Mouse (Mus musculus) retina, postnatal 7 days (tissue): Measurements from ENCODE around the gene Efna5.

Experiments used
- DNase-seq: peaks from one replicate; pipeline ENCODE4 v3.0.0-alpha.2; 2012; ENCODE audit warnings: low read depth, low spot score

Efna5 gene

DNA sequence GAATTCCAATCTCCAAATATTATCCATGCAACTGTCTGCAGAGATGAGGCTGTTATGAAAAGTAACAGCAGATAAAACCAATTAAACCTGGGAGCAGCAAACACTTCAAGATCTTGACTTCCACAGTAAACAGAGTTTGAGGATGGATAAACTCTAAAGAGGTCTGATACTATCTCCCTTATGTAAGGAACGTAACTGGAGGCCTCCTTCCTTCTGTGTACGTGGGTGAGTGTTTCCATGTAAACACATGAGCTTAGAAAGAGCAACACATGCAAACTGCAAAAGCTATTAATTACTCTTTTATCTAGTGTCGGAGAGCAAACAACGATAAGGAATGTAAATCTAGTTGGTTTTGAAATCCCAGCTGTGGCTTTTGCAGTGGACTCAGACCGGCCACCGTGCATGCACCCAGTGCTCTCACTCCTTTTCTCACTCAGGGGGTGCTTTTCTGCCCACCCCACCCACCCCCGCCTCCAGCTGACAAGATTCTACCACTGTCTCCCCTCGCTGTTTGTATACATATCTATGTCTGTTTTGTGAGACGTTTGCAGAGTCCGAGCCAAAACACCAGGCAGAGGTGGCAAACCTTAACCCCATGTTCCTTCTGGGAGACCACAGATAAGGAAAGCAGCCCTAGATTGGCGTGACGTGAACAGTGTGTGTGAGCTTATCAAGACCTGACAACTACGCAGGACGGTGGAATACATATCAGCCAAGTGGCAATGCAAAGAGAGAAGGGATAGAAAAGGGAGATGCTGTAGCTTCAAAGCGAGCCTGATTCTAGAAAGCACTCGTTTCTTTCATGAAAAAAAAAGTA, 132.1 kb downstream of the Efna5 start:
- DNase-seq = no peak

DNA sequence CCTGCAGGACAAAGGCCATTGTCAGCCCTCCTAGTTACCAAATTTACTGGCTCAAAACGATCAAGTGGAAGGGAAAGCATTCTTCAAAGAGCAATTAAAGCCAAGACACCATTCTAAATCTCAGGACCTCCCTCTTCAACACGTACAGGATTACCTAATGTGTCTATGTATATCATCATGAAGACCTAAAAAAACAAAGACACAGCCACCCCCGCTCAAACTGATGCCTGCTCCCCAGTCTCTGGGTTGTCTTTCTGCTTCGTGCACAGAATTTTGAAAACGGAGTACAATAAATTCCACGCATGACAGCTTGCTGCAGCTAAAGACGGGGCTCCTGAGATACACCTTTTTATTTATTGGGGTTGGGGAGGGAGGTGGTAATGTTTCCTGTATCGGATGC, 133.7 kb downstream of the Efna5 start:
- DNase-seq = no peak

DNA sequence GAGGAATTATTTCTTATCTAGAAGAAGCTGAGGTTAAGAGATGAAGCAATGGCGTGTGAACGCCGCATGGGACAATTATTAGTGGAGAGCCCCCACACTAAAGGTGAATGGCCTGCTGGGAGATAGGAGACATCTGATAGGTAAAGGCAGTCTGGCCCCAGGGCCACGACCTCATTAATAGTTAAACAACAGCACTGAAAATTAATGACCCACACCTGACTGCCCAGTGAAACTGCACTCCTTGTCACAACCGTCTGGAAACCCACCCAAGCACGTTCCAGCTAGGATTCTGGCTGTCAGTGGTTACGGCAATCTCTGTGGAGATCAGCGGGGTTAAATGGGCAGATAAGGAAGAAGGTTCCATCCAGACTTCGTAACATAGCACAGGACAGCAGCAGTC, 134.3 kb downstream of the Efna5 start:
- no peak for DNase-seq

DNA sequence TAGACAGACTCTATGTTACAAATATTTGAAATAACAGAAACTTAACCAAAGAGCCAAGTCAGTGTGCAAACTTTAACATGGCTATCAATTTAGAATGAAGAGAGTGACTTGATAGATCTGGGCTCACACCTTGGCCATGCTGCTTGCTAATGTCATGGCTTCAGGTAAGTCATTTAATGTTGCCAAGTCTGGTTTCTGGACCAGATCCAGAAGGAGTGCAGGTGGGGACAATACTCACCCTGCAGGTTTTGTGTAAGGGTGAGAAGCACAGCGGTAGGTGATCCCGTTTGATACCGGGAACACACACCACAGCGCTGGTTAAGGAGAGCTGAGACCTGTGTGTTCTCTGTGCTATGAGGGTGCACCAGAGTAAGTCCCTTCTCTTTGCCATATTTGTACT, 135.8 kb downstream of the Efna5 start:
- DNase-seq = no peak

DNA sequence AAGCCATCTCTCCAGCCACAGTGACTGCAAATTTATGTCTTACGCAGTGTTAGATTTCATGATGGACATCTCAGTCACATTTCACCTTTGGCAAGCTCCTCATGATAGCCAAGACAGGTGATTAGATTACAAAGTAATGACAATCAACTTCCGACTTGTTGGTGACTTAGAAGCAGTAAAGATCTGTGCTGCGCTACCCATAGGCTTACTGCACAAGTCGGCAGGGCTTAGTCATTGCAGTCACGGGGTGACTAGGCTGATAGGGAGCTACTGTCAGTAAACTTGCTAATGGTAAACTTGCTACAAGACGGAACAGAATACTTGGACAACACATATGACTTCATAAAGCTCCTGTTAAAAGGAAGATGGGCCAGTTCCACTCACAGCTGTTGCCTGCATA, 136.9 kb downstream of the Efna5 start:
- DNase-seq = no peak

DNA sequence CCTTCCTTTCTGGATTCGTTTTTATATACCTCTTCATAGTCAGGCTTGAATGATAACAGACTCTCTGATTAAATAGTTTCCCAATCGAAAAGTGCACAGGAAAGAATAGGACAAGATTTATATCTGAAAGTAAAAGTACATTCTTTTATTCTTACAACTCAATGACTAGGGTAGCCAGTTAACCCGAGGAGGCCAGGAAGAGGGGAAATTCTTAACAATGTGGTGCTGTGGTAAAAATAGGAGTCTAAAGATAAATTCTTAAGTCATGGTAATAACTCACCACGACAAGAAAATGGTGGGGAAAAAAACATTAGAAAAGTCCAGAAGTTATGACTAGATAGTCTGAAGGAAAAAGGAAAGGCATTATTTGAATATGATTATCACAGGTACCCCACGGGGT, 139.4 kb downstream of the Efna5 start:
- no peak for DNase-seq

DNA sequence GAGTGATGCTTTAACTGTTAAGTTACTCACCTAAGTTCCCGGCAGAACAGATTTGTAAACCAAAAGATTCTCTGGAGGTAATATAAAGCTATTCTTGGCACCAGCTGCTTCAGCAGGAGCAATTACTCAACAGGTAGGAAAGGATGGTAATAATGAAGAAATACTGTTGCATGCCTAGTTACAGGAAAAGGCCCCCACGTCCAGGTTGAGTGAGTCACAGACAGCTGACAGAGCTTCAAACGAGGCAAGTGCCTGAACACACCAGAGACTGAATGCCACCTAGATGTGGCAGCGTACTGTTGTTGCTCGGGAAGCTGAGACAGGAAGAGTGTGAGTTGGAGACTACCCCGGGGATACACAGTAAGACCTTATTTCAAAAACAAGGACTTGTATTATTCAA, 140.1 kb downstream of the Efna5 start:
- no peak for DNase-seq

DNA sequence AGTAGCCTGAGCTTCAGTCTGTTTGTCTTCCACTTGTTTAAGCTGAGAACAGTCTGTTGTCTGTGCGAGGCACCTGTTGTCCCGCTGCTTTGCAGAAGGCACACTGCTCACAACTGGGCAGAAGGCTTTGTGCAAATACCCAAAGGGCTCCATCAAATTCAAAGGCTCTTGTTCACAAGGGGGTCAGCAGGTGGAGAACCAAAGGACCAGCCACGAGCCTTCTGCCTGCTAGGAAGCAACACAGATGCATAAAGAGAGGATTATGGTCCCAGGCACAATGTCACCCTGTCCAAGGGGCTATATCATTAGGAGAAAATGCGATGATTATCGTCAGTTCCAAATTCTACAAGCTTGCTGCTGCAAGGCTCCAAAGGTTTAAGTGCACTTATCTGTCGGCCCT, 141.1 kb downstream of the Efna5 start:
- DNase-seq = no peak

DNA sequence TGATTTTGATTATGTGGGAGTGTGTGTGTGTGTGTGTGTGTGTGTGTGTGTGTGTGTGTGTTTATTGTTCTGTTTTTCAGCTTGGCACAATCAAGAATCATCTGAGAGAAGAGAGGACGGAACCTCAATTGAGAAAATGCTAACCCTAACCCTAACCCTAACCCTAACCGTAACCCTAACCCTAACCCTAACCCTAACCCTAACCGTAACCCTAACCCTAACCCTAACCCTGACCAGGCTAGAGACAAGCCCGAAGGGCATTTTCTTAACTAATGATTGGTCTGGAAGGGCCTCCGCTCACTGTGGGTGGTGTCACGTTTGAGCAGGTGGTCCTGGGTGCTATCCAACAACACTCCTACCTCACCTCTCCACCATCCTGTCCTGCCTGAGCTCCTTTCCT, 143.7 kb downstream of the Efna5 start:
- no peak for DNase-seq

DNA sequence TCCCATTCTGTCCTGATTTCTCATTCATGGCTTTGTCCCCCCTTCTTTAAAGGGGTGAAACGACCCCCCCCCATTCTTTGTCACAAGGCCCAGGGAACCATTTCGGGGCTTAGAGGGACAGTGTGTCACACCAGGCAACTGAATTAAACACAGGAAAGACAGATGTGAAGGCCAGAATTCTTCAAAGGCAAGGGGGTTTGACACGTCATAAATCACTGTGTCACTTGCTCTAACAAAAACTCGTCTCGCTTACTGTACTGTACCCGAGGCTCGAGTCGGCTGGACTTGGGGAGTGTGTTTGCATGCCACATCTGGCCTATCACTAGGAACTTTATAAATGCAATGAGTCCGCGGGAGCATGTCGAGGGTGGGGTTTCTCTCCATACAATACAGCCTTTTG, 145.2 kb downstream of the Efna5 start:
- DNase-seq = no peak

DNA sequence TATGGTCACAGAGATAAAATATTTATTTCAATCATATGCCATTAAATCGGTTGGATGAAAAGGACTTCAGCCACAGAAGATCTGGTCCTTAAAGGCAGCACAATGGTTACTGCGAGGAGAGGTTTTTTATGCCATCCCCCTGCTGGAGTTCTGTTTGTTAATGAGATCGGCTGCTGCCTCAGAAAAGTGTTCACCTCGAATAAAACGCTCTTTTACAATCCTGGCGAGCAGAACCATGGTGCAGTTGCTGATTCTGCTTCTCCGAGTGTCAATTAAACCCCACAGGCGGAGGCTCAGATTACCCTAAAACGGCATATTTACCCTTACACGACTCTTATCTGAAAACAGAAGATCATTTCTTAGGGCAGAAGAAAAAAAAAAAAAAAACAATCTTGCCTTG, 146.2 kb downstream of the Efna5 start:
- no peak for DNase-seq

DNA sequence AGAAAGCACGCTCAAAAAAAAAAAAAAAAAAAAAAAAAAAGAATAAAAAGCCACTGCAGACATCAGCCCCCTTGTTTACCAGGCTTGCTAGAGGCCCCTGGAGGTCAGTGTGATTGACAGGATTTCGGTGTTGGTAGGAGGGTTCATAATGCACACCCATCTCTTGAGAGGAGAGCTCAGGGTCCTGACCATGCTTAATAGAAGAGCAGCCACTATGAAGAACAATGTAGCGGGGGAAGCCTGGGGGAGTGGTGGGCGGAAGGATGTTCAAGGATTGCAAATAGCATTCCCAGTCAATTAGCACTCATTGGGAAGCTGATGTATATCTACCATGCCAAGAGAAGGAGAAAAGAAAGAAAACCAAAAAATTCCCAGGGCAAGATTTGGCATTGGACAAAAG, 147.1 kb downstream of the Efna5 start:
- DNase-seq = no peak

DNA sequence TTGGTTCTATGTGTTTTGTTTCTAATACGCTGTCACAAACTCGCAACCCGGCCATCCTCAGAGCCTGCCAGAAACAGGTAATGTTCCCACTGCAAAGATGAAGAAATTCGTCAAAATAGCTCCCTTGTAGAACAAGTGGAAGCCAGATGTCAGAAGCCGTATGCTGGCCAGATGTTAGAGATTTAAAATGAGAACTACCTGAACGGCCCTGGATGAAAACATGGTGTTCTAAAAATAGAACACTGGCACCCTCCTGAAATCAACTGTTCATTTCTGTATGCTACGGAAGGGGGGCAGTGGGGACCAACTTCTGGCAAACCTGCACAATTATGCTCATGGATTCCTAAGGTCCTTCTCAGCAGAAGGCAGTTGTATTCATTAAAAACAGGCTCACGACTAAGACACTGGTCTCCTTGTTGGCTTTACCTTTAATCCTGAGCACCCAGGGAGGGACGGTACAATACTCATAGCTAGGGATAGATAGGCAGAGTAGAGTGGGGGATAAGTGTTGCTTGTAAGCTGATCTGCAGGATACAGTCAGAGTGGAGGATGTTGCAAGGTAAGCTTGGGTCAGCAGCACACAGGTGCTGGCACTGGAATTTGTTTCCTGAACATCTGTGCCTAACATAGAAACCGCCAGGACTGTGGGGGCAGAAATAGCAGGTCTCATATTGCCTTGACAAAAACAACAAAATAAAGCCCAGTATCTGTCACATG, 151.2 kb downstream of the Efna5 start:
- DNase-seq = no peak

DNA sequence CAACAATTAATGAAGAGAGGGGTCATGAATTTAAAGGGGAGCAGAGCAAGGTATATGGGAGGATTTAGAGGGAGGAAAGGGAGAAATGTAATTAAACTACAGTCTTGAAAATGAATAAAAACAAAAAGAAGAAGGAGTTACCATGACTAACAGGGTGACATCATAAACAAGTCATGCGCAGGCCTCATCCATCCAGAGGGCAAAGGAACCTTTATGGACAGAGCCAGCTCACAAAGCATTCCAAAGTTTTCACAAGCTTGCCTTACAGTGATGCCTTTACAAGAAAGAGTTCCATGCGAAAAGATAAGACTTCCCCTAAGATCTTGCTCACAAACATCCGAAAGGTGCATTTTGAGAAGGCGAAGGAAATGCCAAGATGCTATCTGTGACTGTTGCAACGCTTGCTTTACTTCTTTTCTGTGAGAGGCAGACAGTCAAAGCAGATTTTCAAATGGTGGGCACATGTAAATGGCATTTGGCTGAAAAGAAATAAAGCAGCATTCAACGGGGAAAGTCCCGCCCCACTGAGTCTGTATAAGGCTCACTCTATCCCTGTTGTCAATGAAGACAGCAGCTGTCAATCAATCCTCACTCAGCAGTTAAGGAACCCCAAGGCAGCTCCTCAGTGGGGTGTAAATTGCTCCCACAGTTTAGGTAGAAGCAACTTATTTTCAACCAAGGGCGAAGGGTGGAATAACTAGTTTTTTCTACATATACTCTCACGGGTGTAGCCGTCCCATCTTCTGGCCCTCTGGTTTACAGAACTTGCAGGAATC, 152.8 kb downstream of the Efna5 start:
- DNase-seq = no peak

DNA sequence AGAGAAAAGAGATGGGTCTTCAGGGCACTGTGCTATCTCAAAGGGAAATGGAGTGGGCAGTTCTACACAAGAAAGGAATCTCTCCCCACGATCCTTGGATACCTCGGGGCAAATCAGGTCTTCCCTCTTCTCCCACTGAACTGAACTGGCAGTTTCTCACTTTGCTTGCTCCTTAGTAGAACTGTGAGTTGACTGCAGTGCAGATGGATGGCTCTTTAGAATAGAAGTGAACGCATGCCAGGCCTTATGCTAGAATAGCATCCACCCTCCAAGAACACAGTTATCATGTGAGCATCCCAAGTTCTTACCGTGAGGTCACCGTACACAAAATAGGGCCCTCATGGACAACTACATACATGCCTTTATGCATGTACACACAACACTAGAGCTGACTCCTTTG, 155.0 kb downstream of the Efna5 start:
- no peak for DNase-seq

DNA sequence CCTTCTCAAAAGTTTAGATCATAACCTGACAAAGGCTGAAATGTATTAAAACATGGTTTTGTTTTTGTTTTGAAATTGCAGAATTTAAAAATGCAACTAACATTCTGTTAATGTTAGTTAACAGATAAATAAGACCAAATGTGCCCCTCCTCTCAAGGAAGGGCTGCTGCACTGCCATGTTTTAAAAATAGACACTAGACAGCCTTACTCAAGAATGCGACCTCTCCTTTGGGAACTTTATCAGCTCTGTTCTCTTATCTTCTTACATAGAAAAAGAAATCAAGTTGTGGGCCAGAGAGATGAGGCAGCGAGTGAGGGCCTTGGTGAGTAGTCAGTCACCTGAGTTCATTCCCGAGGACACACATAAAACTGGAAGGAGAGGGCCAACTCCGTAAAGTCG, 158.2 kb downstream of the Efna5 start:
- no peak for DNase-seq

DNA sequence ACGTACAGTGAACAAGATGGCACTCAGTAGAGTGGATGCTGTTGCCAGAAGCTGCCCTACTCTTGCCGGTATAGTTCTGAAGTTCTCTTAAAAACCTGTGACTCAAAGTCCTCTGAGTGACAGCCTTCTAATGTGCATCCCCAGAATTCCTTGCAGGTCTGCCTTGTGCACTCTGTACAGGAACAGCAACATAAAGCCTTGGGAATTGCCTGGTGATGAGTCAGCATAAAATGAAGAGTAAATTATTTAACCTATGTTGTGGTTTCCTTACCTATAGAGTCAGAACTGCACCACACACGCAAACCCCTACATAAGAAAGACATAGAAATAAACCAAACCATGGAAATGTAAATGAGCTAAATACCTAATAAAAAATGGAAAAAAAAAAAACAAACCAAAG, 159.5 kb downstream of the Efna5 start:
- no peak for DNase-seq

DNA sequence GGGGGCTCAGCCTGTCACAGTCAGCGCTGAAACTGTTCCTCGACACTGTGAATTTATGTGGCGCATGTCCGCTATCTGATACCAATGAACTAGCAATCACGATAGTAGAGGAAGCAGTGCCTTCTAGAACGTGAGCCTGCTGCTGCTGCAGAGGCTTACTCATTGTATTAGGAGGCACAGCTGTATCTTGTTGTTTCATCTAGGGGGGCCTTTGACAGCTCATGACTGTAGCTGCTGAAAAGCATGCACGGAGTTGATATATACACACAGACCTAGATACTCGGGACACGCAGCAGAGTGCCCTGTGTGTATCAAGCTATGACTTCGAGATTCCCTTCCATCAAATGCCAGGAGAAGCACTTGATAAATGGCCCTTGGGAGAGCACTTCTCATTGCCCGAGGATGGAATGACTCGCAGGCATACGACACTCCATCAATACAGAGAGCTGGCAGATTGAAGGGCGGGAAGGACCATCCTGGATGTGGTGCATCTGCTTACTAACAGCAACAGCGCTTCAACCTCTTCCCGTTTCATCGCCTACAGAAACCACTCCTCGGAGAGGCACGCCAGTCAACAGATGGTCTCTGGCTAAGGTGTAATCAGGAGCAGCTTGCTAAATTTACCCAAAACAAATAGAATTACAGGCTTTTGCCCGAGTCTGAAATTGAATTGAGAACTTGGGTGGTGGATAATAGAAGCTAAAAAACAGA, 160.2 kb downstream of the Efna5 start:
- DNase-seq = no peak

DNA sequence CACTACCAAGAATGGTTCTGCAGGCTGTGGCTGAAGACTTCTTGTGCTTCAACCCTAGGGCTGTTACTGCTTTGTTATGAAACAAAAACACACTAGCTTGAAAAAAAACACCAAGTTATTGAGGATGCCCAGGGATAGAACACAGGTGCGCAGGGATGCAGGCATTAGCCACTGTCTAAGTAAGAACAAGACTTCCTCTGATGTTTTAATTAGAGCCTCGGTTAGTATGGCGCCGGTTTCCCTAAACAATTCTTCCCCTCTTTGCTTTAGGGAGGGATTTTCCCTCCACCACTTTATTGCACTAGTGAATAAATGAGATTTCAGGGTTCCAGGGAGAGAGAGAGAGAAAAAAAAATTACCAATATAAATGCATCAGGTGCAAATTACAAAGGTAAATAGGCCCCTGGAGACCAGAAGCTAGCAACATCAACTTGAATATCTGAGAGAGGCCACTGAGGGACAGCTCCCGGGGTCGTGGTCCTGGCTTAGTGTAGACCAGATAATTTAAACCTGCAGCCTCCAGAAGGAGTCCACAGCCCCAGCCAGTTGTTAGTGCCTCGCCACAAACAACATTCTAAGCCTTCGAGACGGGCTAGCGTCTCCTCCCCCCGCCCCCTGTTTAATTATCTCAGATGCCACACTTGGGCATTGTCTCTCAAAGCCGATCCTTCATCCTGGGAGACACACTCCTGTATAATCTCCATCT, 163.5 kb downstream of the Efna5 start:
- DNase-seq = no peak

DNA sequence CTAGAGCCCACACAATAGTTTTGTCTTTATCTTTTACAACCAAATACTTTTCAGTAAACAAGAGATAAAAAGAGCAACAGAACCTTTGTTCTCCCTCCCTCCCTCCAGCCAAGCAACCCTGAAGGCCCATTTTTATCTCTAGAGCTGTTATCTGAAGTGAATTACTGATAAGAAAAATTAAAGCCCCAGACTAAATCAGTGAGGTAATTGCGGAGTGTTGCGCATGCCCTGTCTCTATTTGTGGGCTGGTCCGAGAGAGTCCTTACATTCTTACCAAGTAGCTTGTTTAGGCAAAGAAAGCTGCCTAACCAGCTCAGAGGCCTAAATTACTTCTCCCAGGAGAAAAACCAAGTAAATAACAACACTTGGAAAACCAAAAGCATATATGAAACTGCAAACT, 167.7 kb downstream of the Efna5 start:
- no peak for DNase-seq

DNA sequence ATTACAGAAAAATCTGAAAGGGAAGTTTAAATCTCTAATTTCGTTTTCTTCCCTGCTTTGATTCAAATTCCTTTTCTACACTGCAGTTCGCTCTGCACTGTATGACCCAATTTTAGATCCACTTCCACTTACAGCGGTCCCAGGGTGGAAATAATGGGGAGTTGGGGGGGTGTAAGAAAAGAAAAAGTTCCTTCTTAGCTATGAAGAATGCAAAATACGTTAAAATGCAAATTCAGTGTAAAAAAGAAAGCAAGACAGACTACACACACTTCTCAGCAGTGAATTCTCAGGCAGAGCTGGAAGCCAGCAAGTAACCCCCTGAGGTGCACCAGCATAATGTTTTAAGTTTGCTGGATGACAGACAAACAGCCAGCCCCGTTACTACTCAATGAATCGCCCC, 174.7 kb downstream of the Efna5 start:
- DNase-seq = no peak
